Mouse (Mus musculus) bone marrow macrophage, adult 2 months (primary cell): Measurements from ENCODE around the gene Gng3.

ENCODE experiments used
- CTCF ChIP-seq: IDR thresholded peaks from 2 replicates; pipeline ENCODE4 v1.5.1; 2012; ENCODE audit warnings: low read depth, mild to moderate bottlenecking, low read length, moderate library complexity
- POLR2A ChIP-seq: IDR thresholded peaks from 2 replicates; pipeline ENCODE4 v1.6.1; 2012; ENCODE audit warnings: mild to moderate bottlenecking, low read depth, low read length, borderline replicate concordance

GRCm38 (mm10) chr19:8803204-8803780, 35.7 kb downstream of the Gng3 start:
- TF ChIP-seq POLR2A (no peak), CTCF (no peak)
